Mouse (Mus musculus) heart, adult 2 months (tissue): ENCODE results near the gene Vdac1.
A peak's percentile ranks its signal among the peaks of the same experiment; 100 is the strongest.

Experiments used
- CTCF ChIP-seq: fragments of 200-600 bp; IDR thresholded peaks from 2 replicates; pipeline ENCODE4 v1.8.1; 2022; ENCODE audit warnings: antibody characterized with exemption, mild to moderate bottlenecking, moderate library complexity
- EP300 ChIP-seq: fragments of 200-500 bp; IDR thresholded peaks from 2 replicates; pipeline ENCODE4 v1.6.1; 2011; ENCODE audit warnings: low read depth, low read length, control low read depth; ENCODE audit not compliant: insufficient read depth
- POLR2A ChIP-seq: fragments of 200-500 bp; IDR thresholded peaks from 2 replicates; pipeline ENCODE4 v1.6.1; 2011; ENCODE audit warnings: mild to moderate bottlenecking, low read depth, low read length, control low read depth; ENCODE audit not compliant: insufficient read depth

- TF ChIP-seq CTCF = peak; percentile 9; the same call in 1 of the 2 replicates
- TF ChIP-seq EP300 = peak; percentile 52; the same call in 1 of the 2 replicates
- peak; percentile 92 for TF ChIP-seq POLR2A
Measured at GRCm38 (mm10) chr11:52360471-52361277, at the start of gene Vdac1.
